Comparison of ENCODE assay signal across 8 mouse cellular contexts in genomic region chr7:126198926-126199325, GRCm38 (mm10). TPM values are rescaled to one million over a fixed set of nuclear protein-coding genes. Genes with fewer than 3 reads are reported as not detected.
A peak's percentile ranks its signal among the peaks of the same experiment; 100 is the strongest.
DNase-seq lines count a peak whose midpoint lies in the region; ATAC-seq and TF ChIP-seq lines count a peak whose summit lies in the region.

No protein-coding gene starts in this region.

- no peak for TF ChIP-seq CTCF in kidney, adult 2 months (conservative IDR thresholded peaks at IDR 0.05; ENCODE audit: insufficient read depth, insufficient read length, low read depth, low read length)
- TF ChIP-seq CTCF in bone marrow macrophage, adult 2 months (IDR thresholded peaks at IDR 0.05; ENCODE audit: low read depth, low read length), result no peak

- TF ChIP-seq POLR2A in kidney, adult 2 months (IDR thresholded peaks at IDR 0.05; ENCODE audit: low read depth, low read length), result no peak
- TF ChIP-seq POLR2A in bone marrow macrophage, adult 2 months (IDR thresholded peaks at IDR 0.05; ENCODE audit: borderline replicate concordance, low read depth, low read length), result no peak

- 22% methylated on average over 1 of the region's 1 CpGs for WGBS in kidney, embryonic 14.5 days
- 10% methylated on average over 1 of the region's 1 CpGs for WGBS in kidney, adult 2 months
- 29% methylated on average over 1 of the region's 1 CpGs for WGBS in hindbrain, embryonic 12.5 days
- 40% methylated on average over 1 of the region's 1 CpGs for WGBS in midbrain, embryonic 12.5 days

- H3K9me3 ChIP-seq in kidney, embryonic 14.5 days (ENCODE audit: control insufficient read depth, low read length), result no peaks in the 10 kb centered on the region
- no peaks in the 10 kb centered on the region for H3K9me3 ChIP-seq in hindbrain, embryonic 12.5 days (replicated peaks)
- H3K9me3 ChIP-seq in midbrain, embryonic 12.5 days, result no peaks in the 10 kb centered on the region

- ATAC-seq in kidney, embryonic 14.5 days (ENCODE audit: low FRiP score, low TSS enrichment), result no peak
- ATAC-seq in hindbrain, embryonic 12.5 days (ENCODE audit: low FRiP score), result no peak
- ATAC-seq in midbrain, embryonic 12.5 days (ENCODE audit: low FRiP score, low read depth), result no peak

- H3K4me3 ChIP-seq in kidney, embryonic 14.5 days (ENCODE audit: low read length), result peak overlapping the region; percentile 82
- no peak overlapping the region for H3K4me3 ChIP-seq in kidney, adult 2 months (ENCODE audit: insufficient read depth, low read depth, low read length)
- H3K4me3 ChIP-seq in bone marrow macrophage, adult 2 months (ENCODE audit: insufficient read depth, low read length), result peak overlapping the region; percentile 99
- H3K4me3 ChIP-seq in hindbrain, embryonic 12.5 days, result peak overlapping the region; percentile 82
- peak overlapping the region; percentile 78 for H3K4me3 ChIP-seq in midbrain, embryonic 12.5 days

- peaks cover 13% of the 10 kb centered on the region; the same call in 1 of the 2 replicates for H3K4me1 ChIP-seq in kidney, embryonic 14.5 days (ENCODE audit: control insufficient read depth, insufficient read depth, low read length)
- no peaks in the 10 kb centered on the region; the same call in 1 of the 2 replicates for H3K4me1 ChIP-seq in kidney, adult 2 months (ENCODE audit: control insufficient read depth, insufficient read depth, low read length)
- peaks cover 19% of the 10 kb centered on the region for H3K4me1 ChIP-seq in bone marrow macrophage, adult 2 months (ENCODE audit: control insufficient read depth, insufficient read depth, low read length)
- H3K4me1 ChIP-seq in hindbrain, embryonic 12.5 days, result peaks cover 16% of the 10 kb centered on the region
- peaks cover 15% of the 10 kb centered on the region for H3K4me1 ChIP-seq in midbrain, embryonic 12.5 days

- peak overlapping the region; percentile 68 for H3K4me2 ChIP-seq in kidney, embryonic 14.5 days (replicated peaks; ENCODE audit: low read depth, low read length)
- H3K4me2 ChIP-seq in hindbrain, embryonic 12.5 days (replicated peaks), result peak overlapping the region; percentile 80
- H3K4me2 ChIP-seq in midbrain, embryonic 12.5 days (replicated peaks), result peak overlapping the region; percentile 79

- peak overlapping the region; percentile 91; the same call in 1 of the 2 replicates for H3K9ac ChIP-seq in kidney, embryonic 14.5 days (ENCODE audit: low read depth, low read length)
- peak overlapping the region; percentile 95 for H3K9ac ChIP-seq in hindbrain, embryonic 12.5 days
- H3K9ac ChIP-seq in midbrain, embryonic 12.5 days (replicated peaks), result peak overlapping the region; percentile 88

- no peak overlapping the region for H3K27ac ChIP-seq in kidney, embryonic 14.5 days (ENCODE audit: low read depth, low read length)
- H3K27ac ChIP-seq in kidney, adult 2 months (ENCODE audit: insufficient read depth, low read depth, low read length), result no peak overlapping the region
- H3K27ac ChIP-seq in bone marrow macrophage, adult 2 months (ENCODE audit: insufficient read depth, low read depth, low read length), result no peak overlapping the region
- no peak overlapping the region; the same call in 1 of the 2 replicates for H3K27ac ChIP-seq in hindbrain, embryonic 12.5 days
- H3K27ac ChIP-seq in midbrain, embryonic 12.5 days (replicated peaks), result no peak overlapping the region

- H3K27me3 ChIP-seq in kidney, embryonic 14.5 days (ENCODE audit: control insufficient read depth, insufficient read depth, low read length), result no peaks in the 10 kb centered on the region
- no peaks in the 10 kb centered on the region for H3K27me3 ChIP-seq in kidney, adult 2 months (replicated peaks; ENCODE audit: control insufficient read depth, insufficient read depth, low read length)
- H3K27me3 ChIP-seq in hindbrain, embryonic 12.5 days, result no peaks in the 10 kb centered on the region
- no peaks in the 10 kb centered on the region for H3K27me3 ChIP-seq in midbrain, embryonic 12.5 days

- no peaks in the 10 kb centered on the region for H3K36me3 ChIP-seq in kidney, embryonic 14.5 days (ENCODE audit: control insufficient read depth, insufficient read depth, low read length)
- H3K36me3 ChIP-seq in kidney, adult 2 months (ENCODE audit: control insufficient read depth, insufficient read depth, low read length), result no peaks in the 10 kb centered on the region
- H3K36me3 ChIP-seq in hindbrain, embryonic 12.5 days, result no peaks in the 10 kb centered on the region
- no peaks in the 10 kb centered on the region for H3K36me3 ChIP-seq in midbrain, embryonic 12.5 days

- DNase-seq in kidney, adult 2 months, result no peak
- no peak for DNase-seq in adrenal gland, postnatal 4 days (ENCODE audit: low spot score in 2 of 2)
- no peak for DNase-seq in embryo, embryonic 10 days (ENCODE audit: low spot score)
- DNase-seq in right cerebral cortex, postnatal 10 days (ENCODE audit: low spot score in 2 of 2), result no peak

RNA-seq across cellular contexts. Expression of gene Xpo6, which starts 1.4 kb away (rescaled TPM):
- 52.5 and 77.9 TPM in 2 replicates for polyA plus RNA-seq in kidney, embryonic 14.5 days (2014; fragmentation: Nextera tagmentation; extraction: Ambion mirVana)
- polyA plus RNA-seq in kidney, adult 2 months (2012; rRNA removed), result 119 and 122 TPM in 2 replicates
- 64.2 and 86.2 TPM in 2 replicates for polyA plus RNA-seq in bone marrow macrophage, adult 2 months (2012; ENCODE audit: insufficient read depth, insufficient read length, missing spikeins)
- 67.9 and 79.0 TPM in 2 replicates for polyA plus RNA-seq in hindbrain, embryonic 12.5 days (2016; fragmentation: Nextera tagmentation; extraction: Ambion mirVana)
- 68.3 and 76.6 TPM in 2 replicates for polyA plus RNA-seq in midbrain, embryonic 12.5 days (2016; fragmentation: Nextera tagmentation; extraction: Ambion mirVana)
- total RNA-seq in adrenal gland, postnatal 4 days (2021), result 100 to 1,000 TPM in 1 of 2 experiments, 10 to 100 TPM in 1; 98.4 to 103 TPM
